Mouse (Mus musculus): ENCODE data around the gene Bmp2k.
"Not testable (repeated sequence)": the region's sequence is repeated elsewhere in the genome, so short reads cannot be mapped to it uniquely, and the experiment has no call there.

Gene Bmp2k

GRCm38 (mm10) chr5:97002336-97002735, 4.8 kb downstream of the Bmp2k start:
- DNase-seq (ENCODE audit: low read depth, low spot score) = no peak

GRCm38 (mm10) chr5:97002937-97003336, 5.4 kb downstream of the Bmp2k start:
- no peak for DNase-seq (ENCODE audit: low read depth, low spot score)

DNA sequence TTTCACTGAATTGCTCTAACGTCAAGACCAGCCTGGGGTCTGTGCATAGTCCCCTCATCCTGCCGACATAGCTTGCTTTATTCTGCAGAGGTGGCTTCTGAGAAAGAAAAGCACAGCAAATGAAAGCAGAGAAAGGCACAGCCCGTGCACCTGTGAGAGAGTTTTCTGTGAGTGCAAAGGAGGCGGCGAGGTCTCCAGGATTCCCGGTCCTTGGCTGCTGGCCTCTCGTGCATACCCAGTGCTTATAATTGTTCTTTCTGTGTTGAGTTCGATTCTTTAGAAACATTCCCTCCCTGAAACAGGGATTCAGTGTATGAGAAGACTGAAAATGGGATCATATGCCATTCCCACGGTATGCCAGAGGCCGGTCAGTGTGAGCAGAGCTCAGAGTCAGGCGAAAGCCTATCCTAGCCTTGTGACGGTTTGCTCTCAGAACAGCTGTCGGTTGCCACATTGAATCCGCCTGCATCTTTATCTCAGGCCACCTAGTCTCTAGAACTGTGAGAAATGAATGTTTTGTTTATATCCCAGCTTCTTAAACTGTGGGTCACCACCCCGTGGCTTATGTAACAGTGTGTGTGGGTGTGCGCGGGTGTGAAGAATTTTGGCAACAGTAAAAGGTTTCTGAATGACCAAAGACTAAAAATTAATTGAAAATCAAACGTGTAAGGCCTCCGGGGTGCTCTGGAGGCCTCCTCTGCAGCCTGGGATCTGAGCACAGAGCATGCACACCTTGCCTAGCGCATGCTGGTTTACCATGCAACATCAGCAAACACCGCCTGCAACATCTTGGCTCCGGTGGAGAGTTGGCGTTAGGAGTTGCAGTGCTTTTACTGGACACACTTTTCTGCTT, 6.9 kb downstream of the Bmp2k start:
- no peak for DNase-seq (ENCODE audit: low read depth, low spot score)

GRCm38 (mm10) chr5:97005891-97006290, 8.4 kb downstream of the Bmp2k start:
- no peak for DNase-seq (ENCODE audit: low read depth, low spot score)

DNA sequence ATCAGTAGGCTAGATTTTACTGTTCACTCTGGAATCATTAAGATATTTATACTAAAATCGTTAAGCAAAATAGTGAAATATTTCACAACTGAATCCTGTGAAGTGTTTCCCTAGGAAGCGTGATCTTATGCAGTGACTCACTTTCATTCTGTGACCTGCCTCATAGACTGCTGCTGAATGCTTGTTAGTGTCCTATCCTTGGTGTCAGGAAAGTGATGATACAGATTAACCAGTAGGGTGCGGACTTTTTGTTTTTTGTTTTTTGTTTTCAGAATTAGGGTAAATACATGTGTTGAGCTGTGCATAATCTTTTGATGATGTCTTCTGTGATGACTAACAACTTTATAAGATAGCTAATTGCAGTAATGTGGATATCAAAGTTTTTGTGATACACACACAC, 9.4 kb downstream of the Bmp2k start:
- DNase-seq (ENCODE audit: low read depth, low spot score) = no peak

DNA sequence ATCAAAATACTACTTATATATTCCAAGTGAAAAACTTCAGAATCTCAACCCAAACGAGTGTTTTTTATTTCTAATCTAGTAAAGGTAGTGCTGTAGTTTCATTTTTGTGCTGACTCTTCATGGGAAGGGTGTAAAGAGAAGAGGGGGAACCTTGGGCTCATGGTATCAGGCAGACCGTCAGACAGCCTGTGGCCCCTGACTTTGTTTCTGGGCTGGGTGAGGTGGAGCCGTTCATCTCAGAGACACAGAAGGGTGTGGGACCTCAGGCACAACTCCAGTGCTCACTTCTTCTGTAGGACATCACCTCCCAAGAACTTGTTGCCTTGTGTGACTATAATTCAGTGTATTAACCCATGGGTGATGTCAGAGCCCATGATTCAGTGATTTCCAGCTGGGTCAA, 10.0 kb downstream of the Bmp2k start:
- no peak for DNase-seq (ENCODE audit: low read depth, low spot score)

- not testable (repeated sequence) for DNase-seq (ENCODE audit: low read depth, low spot score)
These were observed 11.7 kb downstream of the Bmp2k start for GRCm38 (mm10) chr5:97009140-97009539.

DNA sequence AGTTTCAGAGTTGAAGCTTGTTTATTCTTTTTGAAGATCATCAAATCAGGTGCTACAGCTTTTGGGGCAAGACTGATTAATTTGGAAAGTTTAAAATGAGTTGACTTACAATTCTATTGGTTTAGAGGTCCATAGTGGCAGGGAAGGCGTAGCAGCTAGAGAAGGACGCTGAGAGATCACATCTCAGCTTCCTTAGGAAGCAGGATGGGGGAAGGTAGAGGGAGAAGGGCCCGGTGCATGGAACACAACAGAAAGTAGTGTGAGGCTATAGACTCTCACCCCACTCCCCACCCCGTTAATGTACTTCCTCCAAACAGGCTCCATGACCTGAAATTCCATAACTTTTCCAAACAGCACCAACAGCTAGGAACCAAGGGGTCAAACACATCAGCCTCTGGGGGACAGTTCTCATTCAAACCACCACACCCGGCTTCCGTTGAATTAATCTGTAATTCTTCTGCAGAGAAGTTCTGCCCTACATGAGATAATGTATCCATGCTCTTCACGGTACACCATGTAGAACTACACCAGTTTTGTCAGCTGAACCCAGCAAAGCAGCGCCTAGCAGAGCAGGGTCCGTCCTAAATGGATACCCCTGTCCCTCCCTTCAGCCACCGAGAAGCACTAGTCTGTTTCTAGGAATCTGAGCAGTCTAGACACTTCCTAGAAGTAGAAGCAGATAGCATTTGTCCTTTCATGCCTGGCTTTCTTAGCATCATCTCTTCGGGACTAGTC, 12.3 kb downstream of the Bmp2k start:
- DNase-seq (ENCODE audit: low read depth, low spot score) = no peak

- DNase-seq (ENCODE audit: low read depth, low spot score) = no peak
These were observed 18.5 kb downstream of the Bmp2k start for GRCm38 (mm10) chr5:97015781-97016508.

- DNase-seq (ENCODE audit: low read depth, low spot score) = no peak
These were observed 19.5 kb downstream of the Bmp2k start for GRCm38 (mm10) chr5:97016842-97017577.

DNA sequence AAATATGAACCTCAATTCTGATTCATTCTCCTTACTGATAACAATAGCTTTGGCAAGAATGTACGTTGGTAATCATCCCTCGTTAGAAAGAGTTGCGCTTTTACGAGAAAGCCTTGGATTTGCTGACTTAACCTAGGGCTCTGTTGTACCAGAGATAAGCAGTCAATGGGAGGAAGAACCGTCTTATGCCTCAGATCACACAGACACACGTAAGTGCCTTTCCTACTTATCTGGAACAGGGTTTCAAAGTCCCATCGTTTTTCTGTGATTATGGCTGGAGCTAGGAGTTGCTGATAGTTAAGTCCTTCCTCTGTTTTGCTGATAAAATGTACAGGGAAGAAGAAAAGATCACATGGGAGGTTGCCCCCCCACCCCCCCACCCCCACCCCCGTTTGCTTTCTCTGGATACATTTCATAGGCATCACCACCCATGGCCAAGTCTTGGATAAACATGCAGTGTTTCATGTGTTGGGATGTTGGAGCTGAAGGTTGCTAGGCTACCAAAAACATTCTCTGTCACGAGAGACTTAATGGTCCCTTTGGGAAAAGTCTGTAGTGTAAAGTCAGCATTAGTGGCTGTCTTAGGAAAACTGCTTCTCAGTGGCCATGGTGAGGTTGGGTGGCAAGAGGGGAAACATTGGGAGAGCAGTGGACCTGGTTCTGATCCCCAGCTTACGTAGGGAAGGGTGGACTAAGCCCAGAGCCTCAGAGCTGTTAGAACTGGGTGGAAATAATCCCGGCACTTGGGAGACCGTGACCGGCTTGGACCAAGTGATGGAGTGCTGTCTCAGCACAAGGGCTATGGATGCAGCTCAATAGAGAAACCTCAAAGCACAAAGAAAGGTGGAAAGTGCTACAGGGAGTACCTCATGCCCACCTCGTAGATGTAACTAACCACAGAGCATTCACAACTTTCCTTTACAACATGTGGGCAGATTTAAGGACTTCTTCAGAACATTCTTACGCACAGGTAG, 25.1 kb downstream of the Bmp2k start:
- no peak for DNase-seq (ENCODE audit: low read depth, low spot score)

- DNase-seq (ENCODE audit: low read depth, low spot score) = no peak
These were observed 27.3 kb downstream of the Bmp2k start for GRCm38 (mm10) chr5:97024834-97025233.

DNA sequence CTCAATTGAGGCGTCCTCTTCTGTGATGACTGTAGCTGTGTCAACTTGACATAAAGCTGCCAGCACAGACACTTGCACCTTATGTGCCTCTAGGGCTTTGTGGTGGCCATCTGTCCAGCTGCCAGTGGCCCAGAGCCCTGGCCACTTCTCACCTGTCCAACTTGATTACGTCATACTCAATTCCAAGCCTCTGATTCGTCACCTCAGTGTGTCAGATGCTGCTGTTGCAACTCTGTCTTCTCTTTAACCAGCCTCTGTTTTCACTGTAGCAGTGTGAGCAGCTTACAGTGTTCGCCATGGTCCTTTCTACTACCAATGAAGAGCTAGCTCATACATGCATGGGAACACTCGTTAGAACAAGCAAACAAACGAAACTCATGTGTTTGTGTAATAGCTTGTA, 28.2 kb downstream of the Bmp2k start:
- no peak for DNase-seq (ENCODE audit: low read depth, low spot score)

DNA sequence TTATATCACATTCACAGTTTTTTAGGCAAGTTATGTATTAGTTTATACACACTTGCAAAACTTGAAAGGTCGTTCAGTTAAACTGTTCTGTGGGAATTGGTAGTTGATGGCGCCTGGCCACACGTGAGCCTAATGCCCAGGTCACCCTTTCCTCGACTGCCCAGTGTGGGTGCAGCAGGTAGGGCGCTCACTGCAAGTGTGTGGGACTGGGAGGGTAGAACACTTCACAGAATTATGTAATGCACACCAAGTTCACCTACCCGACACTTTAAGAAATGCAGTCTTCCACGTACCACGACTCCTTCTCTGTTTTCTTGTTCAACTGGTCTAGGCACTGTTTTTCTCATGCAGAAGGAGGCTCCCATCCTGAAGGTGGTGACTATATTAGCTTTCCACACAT, 30.5 kb downstream of the Bmp2k start:
- DNase-seq (ENCODE audit: low read depth, low spot score) = no peak

GRCm38 (mm10) chr5:97028840-97029239, 31.4 kb downstream of the Bmp2k start:
- not testable (repeated sequence) for DNase-seq (ENCODE audit: low read depth, low spot score)

GRCm38 (mm10) chr5:97031771-97032170, 34.3 kb downstream of the Bmp2k start:
- no peak for DNase-seq (ENCODE audit: low read depth, low spot score)

- no peak for DNase-seq (ENCODE audit: low read depth, low spot score)
These were observed 47.8 kb downstream of the Bmp2k start for GRCm38 (mm10) chr5:97045260-97045659.

DNA sequence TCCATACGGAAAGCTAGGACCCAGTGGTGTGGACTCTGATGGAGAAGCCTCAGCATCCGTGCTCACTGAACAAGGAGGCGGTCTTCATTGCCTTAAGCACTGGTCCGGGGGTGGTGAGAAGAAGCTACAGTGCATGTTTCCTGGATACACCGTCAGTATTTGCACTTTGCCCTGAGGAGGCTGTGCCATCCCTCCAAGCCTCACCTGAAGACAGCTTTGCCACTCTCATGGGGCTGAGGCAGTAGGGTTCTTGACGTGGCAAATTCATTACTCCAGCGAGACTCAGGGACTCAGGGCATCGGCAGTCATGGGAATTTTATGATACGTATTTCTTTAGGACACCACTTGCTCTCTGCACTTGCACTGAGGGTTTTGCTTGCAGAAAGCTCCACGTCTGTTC, 49.2 kb downstream of the Bmp2k start:
- DNase-seq (ENCODE audit: low read depth, low spot score) = no peak

- no peak for DNase-seq (ENCODE audit: low read depth, low spot score)
These were observed 51.4 kb downstream of the Bmp2k start for GRCm38 (mm10) chr5:97048905-97049304.

GRCm38 (mm10) chr5:97054166-97054565, 56.7 kb downstream of the Bmp2k start:
- no peak for DNase-seq (ENCODE audit: low read depth, low spot score)
